Mouse (Mus musculus) WW6 (cell line): Measurements from ENCODE around the gene Ndufaf2.

Experiments used
- DNase-seq: peaks from one replicate; pipeline ENCODE4 v3.0.0-alpha.2; 2013; ENCODE audit warnings: low read depth, low spot score

Gene Ndufaf2

DNA sequence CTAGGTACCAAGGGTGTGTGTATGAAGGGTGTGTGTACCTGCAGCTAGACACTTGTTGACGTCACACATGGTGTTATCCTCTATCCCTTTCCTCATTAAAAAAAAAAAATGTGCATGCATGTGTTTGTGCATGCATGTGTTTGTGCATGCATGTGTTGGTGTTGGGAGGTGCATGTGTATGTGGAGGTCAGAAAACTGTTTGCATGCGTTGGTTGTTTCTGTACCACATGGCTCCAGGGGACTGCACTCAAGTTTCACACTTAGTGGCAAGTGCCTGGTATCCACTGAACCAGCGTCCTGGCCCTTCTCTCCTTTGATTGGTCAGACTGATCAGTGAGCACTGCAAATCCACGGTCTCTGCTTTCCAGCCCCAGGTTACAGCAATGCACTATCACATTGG, 71.7 kb downstream of the Ndufaf2 start:
- no peak for DNase-seq

DNA sequence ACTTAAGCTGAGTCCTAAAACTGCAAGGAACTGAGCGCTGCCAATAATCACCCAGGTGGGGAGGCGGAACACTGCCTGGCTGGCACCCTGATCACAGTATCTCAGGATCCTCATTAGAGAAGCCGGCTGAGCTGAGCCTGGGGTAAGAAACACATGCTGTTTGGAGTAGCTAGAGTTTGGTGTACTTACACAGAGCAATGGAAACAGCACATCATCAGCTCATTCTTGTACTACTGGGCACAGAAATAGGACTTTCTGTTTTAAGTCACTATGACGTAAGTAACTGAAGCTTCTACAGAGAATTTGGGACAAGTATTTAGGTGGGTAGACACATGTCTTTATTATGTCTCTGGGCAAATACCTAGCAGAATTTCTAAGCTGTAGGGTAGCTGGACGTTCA, 72.4 kb downstream of the Ndufaf2 start:
- no peak for DNase-seq

DNA sequence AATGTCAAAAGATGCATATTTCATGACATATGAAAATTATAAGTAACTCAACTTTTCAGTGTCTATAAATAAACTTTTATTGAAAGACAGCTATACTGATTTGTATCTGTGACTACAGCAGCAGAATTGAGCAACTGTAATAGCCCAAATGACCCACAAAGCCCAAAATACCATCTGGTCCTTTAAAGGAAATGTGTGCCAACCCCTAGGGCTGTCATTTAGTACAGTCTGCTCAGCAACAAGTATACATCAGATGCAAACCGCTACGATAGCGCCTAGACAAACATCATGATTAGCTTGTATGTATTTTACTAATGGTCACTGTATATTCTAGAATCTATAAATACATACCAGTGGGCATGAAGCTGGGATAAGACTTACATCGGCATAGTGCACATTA, 74.3 kb downstream of the Ndufaf2 start:
- DNase-seq: no peak

DNA sequence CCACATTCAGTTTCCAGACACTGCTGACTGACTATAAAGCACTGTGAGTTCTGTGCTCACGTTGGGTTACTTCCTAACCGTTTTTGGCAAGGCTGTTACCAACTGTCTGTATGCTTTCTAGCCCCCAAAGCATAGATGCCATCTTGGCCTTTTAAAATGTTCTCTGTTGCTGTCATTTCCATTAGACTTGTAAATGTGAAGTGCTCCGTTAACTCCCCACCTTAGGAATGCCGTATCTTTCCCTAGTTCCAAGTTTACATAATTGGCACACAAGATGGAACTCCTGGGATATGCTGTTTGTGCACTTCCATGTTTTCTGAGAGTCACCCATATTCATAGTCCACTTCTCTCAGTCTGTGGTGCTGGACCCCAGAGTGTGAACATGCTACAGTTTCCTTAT, 80.5 kb downstream of the Ndufaf2 start:
- DNase-seq: no peak

DNA sequence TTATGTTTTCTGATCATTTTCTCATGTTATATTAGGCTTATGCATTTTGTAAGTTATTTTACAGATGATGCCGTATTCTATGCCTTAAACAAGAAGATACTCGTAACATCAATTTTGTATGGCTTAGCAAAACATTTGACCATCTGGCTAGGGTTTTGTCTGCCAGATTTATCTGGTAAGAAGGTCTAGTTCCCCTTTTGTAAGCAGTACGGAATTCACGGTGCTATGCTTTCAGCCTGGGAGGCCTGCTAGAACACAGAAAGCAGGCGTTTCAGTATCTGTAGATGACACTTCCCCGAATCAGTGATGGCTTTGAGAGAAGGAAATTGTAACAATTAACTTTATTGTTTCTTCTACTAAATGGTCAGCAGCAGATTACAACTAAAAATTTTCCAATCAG, 80.9 kb downstream of the Ndufaf2 start:
- no peak for DNase-seq

DNA sequence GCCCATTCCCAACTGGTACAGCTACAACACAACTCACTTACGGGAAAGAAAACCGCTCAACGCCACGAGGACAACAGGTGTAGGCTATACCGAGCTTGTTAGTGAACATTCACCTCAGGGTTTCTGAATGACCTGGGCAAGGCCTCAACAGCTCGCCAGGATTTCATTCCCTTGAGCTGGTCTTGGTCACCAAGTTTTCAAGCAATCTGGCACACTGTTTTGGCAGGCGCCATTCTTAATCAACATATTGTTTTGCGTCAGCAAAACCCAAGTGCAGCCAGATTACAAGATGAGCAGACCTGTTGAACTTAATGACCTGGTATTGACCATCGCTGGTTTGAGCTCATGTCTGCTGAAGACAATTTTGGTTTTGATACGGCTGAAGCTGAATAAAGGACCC, 88.3 kb downstream of the Ndufaf2 start:
- DNase-seq: no peak

DNA sequence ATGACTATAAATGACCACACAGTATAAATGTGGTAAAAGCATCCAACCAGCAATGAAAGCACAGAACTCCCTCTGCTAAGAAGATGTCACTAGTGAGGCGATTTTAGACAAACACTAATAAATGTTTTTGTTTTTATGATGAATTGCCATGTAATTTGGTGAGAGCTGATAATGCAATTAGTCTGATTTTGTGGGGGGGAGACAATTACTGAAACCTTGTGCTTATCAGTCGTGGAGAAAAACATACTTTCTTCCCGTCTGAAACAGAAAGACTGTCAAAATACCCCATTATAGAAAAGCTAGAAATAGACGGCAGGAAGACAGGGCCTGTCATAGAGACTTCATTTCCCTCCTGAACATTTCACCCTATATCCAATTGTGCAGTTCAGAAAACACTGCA, 89.3 kb downstream of the Ndufaf2 start:
- DNase-seq: no peak

DNA sequence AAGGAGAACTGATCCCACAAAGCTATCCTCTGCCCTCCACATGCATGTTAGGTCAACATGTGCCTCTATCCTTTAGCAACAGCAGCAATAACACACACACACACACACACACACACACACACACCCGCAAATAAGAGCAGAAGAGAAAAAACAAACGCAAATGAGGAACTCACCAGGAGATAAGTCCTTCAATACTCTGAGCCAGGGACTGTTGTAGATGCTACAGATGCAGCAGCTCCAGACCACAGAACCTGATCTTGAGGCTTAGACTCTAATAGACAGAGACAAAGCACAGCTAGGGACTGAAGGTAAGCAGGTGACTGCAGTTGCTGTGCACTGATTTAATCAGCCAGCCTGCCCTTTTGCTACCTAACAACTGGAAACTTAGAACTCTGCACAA, 92.4 kb downstream of the Ndufaf2 start:
- DNase-seq: no peak

DNA sequence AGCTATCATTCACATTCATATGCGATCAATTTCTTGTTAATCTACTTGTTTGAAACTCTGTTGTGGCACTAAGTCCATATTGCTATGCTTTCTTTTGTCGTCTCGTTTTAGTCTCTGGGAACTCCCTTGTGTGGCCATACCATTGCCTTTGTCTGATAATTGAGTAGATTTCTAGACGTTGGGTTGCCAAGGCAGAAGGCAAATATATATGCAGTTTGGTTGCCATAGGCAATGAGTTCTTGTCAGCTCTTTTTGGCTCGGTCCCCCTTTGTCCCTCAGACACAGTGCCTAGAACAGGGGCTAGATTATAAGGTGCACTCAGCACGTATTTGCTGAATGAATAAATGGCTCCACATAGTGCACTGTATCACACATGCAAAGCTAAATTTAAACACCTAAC, 94.1 kb downstream of the Ndufaf2 start:
- no peak for DNase-seq

DNA sequence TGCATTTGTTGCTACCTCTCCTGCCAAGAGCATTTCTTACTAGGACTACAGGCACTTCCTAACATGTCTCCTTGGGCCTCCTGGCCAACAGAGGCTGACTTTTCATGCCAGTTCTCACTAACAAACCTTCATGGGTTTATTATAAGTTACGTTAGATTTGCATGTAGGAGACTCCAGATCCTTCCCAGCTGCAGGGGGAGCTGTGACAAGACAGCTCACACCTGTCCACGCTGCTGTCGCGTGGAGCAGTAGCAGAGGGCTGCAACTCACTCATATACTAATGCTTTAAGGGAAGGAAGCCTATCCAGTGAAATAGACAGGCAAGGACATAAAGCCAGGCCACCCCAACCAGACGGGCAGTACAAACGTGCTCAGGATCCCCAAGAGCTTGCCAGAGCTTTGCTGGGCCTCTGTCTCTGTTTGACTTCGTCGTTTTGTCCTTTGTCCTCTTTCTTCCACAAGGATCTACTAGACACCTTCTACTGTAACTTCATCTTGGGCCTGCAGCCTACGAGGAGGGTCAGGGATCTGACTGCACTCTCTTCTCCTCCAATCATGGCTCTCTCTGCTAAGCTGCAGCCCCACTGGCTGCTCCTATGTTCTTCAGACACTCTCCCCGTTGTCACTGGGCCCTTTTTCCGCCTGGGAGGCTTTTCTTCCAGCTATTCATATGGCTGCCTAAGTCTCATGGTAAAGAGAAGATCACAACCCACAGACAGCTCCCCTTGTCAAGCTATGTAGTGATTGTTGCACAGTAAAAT, 94.9 kb downstream of the Ndufaf2 start:
- DNase-seq: no peak

DNA sequence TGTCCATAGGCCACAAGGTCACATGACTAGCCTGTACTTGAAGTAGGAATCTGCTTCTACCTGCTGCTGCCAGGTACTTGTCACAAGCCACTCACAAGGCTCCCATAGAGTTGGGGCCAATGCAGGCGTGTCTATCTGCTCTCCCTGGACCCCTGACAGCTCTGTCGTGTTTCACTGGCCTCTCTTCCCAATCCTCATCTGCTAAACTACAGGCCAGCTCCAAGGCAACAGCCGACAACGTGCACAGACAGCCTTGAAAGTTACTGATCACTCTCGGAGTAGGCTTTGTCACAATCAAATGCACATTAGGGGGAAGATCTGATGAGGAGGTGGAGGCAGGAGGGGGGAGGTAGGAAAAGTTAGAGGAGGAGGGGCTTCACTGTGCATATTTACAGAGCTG, 95.5 kb downstream of the Ndufaf2 start:
- DNase-seq: no peak

DNA sequence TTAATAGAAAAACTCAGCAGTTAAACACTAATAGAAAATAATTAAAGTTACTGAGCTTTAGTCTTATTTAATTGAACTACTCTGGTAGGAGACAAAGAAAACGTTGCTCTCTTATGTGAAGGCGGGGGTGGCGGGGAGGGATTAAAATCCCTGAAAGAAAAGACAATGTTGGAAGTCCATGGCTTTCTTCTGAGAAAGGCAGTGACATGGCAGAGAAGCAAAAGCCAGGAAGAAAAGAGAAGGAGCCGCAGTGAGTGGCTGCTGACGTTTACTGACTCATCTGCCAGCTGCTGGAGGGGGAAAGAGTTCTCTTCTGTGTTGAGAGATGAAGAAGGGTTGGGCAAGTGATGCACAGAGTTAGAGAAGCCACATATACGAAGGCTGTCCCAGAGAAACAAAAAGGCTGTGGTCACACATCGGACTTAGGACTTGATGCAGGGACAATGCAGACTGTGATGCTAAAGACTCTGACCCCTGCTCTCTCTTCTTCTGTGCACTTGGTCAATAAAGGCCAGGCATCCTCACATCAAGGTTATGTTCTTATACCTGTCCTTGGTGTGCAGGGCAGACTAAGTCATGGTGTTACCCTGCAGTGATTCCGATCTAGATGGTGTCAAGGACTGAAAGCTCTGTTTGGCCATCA, 97.4 kb downstream of the Ndufaf2 start:
- DNase-seq: no peak

DNA sequence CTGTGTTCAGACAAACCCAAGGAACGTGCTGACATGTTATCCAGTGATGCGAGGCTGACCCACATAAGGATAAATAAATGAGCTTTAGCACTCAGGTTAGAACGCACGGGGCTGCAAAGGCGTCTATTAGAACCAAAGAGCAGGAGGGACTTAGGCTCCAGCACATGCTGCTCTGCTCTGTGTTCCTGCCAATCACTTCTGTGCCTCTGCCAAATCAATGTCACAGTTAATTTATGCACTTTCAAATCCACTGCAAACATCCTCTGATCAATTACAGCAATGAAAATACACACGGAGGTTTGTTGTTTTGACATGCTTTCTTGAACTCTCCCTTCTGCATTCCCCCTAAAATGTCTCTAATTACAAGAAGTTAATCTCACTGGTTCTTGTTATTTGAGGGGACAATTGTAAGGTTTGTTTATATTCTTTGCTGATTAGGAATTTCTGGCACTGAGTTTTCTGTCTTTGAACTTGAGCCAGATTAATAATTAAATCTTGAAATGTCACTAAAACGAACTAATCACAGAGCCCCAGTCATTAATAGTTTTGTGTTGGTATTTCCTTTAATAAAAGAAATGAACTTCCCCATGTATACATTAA, 98.0 kb downstream of the Ndufaf2 start:
- no peak for DNase-seq

DNA sequence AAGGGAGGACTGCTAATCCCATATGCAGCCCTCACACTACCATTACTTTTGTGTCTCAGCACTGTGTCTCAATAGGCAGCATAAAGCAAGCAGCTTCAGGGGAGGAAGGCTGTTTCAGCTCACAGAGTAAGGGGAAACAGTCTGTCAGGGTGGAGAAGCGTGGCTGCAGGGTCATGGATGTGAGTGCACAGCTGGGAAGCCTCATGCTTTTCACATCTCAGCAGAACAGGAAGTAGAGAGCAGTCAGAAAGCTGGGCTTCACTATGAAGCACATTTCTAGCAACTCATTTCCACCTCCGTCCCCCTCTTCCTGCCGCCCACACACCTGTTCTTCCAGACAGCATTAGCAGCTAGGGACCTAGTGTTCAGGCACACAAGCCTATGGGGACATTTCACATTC, 101.5 kb downstream of the Ndufaf2 start:
- DNase-seq: no peak

DNA sequence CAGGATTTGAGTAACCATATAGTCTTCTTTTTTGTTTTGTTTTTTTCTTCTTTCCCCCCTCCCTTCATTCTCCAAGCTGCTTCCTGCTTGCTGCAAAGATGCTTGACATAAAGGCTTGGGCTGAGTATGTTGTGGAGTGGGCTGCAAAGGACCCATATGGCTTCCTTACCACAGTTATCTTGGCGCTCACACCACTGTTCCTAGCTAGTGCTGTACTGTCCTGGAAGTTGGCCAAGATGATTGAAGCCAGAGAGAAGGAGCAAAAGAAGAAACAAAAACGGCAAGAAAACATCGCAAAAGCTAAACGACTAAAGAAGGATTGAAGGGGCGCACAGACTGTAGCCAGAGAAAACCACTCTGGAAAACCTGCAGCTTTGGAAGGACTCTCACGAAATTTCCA, 111.1 kb downstream of the Ndufaf2 start:
- no peak for DNase-seq

DNA sequence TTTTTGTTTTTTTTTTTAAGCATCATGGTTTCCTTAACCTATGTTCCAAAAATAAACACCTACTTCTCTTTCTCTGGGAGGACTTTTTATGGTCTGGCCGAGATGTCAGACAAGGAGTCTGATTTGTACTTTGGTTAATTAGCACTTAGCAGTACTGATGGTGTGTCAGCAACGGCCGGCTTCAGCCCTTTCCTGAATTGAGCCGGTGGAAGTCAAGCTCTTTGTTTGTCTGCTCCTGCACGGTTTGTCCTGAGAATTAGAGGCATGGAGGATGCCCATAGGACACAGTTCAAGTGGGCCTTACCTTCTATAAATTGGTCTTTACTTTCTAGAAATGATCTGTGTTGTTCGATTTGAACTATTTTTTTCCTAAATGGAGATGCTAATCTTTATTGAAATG, 111.5 kb downstream of the Ndufaf2 start:
- no peak for DNase-seq

DNA sequence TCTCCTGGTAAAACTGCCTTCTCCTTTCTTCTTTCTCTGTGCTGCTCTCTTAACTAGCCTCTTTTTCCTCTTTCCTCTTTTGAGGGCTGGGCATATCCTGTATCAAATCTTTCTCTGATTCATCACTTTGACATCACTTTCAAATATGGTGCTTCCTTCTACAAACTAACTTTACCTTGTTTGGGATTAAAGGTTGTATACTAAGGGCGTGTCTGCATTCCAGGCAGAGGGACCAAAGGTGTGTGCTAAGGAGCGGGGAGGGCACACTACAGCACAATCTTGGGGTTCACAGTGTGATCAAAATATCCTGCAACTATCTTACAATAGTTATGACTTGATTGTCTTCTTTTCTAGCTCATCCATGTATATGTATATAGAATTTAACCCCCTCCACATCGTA, 112.4 kb downstream of the Ndufaf2 start:
- DNase-seq: no peak

DNA sequence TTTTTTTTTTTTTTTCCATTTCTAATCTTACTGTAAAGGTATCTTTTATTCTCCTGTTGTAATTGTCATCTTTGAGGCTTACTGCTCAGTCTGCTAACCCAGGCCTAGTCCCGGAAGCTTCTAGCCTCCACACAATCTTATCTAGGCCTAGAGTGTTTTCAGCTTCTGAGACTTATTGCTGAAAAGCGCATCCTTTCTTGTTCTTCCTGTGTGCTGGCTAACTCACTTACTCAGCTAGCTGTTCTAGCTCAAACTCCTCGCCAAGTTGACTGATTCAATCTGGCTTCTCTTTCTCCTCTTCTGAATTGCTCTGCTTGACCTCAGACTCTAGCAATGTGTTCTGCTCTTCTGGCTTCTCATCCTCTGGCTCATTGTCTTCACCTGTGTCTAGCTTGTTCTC, 112.8 kb downstream of the Ndufaf2 start:
- DNase-seq: no peak

DNA sequence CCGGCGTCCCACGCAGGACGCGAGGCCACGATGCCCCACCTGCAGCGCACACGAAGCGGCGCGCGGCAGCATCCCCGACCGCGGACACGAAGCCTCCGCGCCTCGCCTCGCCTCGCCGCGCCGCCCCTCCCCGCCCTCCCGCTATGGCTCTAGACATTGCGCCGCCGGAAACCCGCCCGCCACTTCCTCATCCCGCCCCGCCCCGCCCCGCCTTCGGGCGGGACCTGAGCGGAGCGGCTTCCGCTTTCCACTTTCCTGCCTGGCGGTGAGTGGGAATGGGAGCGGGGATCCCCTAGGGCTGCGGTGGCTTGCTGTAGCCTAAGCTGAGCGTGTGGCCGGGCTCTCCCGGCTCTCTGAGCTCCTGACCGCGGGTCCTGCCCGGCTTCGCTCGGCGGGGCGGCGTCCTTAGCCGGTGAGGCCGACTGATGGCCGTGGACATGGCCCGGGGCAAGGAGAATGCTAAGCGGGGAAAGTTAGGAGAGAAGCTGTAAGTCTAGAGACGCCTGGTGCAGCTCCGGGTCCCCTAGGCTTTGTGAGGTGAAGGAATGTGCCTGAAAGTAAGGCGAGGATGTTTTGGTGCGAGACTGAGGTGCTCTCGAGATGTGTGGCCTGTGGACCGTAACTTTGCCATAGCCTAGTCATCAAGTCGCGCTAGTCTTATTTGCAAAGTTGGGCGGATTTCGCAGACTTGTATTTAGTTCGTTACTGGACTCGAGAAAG, 114.0 kb downstream of the Ndufaf2 start, which contains the start of gene Smim15:
TSS of gene Smim15 (plus strand) at position 225 of the 720 bp plus-strand sequence.
- peak; percentile 73 for DNase-seq

DNA sequence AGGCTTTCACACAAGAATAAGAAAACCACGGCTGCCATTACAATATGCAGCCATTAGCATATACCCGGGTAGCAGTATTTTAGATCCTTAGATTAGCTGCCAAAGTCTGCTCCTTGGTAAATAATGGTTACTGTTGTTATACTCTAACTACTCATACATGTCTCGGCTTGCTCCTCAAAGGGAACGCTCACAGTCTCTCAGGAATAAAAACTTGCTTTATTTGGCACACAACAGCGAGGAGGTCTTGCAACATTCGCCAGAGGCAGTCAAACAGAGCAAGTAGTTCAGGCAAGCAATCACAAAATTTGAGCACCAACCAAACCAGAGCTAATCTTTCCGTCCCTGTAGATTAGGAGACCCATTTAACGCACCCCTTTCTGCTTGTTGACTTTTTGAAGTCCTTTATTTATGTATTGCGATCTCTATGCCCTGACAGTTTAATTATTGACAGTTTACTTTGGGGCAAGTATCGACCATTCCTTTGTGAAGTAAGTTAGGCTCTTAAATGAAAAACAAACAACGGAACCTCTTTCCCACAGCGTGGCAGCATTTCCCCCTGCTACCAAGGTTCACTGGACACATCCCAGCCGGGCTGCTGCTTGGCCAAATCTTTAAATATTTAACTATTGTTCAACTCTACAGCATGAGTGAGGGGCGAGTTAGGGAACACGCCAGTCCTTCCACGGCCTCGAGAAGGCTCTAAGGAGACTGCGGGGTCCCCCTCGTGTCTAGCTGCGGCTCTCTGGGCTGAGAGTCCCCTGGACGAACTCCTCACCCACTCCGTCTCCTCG, 114.8 kb downstream of the Ndufaf2 start:
- DNase-seq: no peak

DNA sequence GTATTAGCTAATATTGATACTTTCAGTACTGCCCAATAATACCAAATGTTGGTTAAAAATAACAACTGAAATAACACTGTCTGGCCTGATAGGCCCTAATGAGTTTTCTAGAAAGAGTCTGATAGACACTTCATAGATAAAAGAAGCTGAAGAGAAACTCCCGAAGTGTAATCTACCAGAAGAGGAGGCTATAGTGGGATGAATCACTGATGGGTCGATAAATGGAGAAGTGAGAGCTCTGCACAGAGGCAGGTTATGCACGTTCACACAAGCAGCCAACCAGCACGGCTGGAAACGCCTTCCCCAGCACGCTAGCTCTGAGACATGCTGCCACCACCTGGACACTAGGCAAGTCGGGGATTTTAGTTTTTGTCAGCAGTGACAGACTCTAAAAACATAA, 117.1 kb downstream of the Ndufaf2 start:
- DNase-seq: no peak

DNA sequence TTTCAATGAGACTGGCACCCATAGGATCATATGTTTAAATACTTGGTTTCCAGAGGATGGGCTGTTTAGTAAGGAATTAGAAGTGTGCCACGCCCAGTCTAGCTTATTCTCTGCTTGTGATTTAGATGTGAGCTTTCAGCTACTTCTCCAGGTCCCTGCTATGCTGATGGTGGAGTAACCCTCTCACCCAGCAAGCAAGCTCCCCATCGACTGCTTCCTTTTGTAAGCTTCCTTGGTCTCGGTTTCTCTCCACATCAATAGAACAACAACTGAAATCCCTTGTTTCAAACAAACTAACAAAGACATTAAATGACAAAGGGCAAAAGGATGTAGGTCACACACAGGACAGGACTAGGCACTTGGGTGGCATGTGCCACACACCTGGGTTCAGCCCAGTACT, 118.0 kb downstream of the Ndufaf2 start:
- no peak for DNase-seq
